Mouse (Mus musculus): Measurements from ENCODE around the gene Erbb4. TPM values are rescaled to one million over a fixed set of nuclear protein-coding genes. Genes with fewer than 3 reads are reported as not detected.

The Erbb4 gene
- polyA plus RNA-seq, 1 experiment = 0.26 TPM

DNA sequence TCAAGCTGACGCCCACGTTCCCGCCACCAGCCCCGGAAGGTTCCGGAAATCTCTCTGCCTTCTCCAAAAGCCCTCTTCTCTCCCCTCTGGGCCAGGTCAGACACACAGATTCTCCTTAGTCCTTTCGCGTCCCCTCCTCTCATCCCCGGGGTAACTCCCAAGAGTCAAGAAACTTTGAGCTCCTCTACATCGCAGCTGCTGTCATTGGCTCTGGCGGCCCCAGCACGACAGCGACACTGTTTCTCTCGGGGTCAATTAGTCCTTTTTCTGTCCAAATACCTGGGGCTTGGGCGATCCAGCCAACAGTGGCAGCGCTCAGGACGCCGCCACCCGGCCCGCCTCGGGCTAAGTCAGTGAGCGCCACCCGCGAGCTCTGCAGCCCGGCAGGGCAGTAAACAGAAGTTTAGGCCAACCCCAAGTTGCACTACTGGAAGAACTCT lies 1.5 kb downstream of the Erbb4 start:
- Histone ChIP-seq H3K4me3 (replicated peaks; ENCODE audit: extremely low read depth, low read depth, low read length) (peak overlapping the region; percentile 20), H3K4me1 (ENCODE audit: control insufficient read depth, insufficient read depth, low read length) (no peaks in the 10 kb centered on the region)
- TF ChIP-seq CTCF (IDR thresholded peaks at IDR 0.05; ENCODE audit: insufficient read depth, low read length) = no peak
- no peak for TF ChIP-seq POLR2A (IDR thresholded peaks at IDR 0.05; ENCODE audit: borderline replicate concordance, extremely low read depth, low read depth, low read length)
- DNase-seq = peak; percentile 24
- 1% methylated on average over 24 of the region's 24 CpGs for WGBS

- no peak for TF ChIP-seq POLR2A (IDR thresholded peaks at IDR 0.05; ENCODE audit: borderline replicate concordance, extremely low read depth, low read depth, low read length)
- no peak for TF ChIP-seq CTCF (IDR thresholded peaks at IDR 0.05; ENCODE audit: insufficient read depth, low read length)
- peak overlapping the region; percentile 20 for H3K4me3 ChIP-seq (replicated peaks; ENCODE audit: extremely low read depth, low read depth, low read length)
- H3K4me1 ChIP-seq (ENCODE audit: control insufficient read depth, insufficient read depth, low read length) = no peaks in the 10 kb centered on the region
- 3% methylated on average over 29 of the region's 29 CpGs for WGBS
- DNase-seq = peak; percentile 31
Observed at GRCm38 (mm10) chr1:69105493-69106321, 2.2 kb downstream of the Erbb4 start.

DNA sequence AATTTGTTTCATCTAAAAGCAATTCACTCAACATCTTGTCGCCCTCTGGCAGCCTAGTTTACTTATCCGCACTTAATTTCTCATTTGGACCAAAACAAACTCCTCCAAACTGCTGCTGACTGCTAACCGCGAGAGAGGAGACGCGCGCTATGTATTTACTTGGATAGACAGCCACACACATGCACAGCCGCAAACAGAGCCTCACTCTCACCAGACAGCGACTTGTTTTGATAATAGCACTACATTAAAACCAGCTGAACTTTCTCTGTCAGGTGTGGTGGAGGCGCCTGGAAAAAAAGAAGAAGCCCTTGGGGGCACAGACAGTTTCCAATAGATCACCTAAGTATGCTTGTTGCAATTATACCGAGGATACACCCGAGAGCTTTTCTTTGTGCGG lies 2.8 kb downstream of the Erbb4 start:
- no peak for DNase-seq
- TF ChIP-seq CTCF (IDR thresholded peaks at IDR 0.05; ENCODE audit: insufficient read depth, low read length) (no peak), POLR2A (IDR thresholded peaks at IDR 0.05; ENCODE audit: borderline replicate concordance, extremely low read depth, low read depth, low read length) (no peak)
- Histone ChIP-seq H3K4me1 (ENCODE audit: control insufficient read depth, insufficient read depth, low read length) (no peaks in the 10 kb centered on the region), H3K4me3 (replicated peaks; ENCODE audit: extremely low read depth, low read depth, low read length) (no peak overlapping the region)
- WGBS = 5% methylated on average over 13 of the region's 13 CpGs

GRCm38 (mm10) chr1:69103211-69103706 lies 4.6 kb downstream of the Erbb4 start:
- Histone ChIP-seq H3K4me3 (replicated peaks; ENCODE audit: extremely low read depth, low read depth, low read length) (no peak overlapping the region), H3K4me1 (ENCODE audit: control insufficient read depth, insufficient read depth, low read length) (no peaks in the 10 kb centered on the region)
- TF ChIP-seq POLR2A (IDR thresholded peaks at IDR 0.05; ENCODE audit: borderline replicate concordance, extremely low read depth, low read depth, low read length) (no peak), CTCF (IDR thresholded peaks at IDR 0.05; ENCODE audit: insufficient read depth, low read length) (no peak)
- DNase-seq = no peak
- 84% methylated on average over 6 of the region's 6 CpGs for WGBS

DNA sequence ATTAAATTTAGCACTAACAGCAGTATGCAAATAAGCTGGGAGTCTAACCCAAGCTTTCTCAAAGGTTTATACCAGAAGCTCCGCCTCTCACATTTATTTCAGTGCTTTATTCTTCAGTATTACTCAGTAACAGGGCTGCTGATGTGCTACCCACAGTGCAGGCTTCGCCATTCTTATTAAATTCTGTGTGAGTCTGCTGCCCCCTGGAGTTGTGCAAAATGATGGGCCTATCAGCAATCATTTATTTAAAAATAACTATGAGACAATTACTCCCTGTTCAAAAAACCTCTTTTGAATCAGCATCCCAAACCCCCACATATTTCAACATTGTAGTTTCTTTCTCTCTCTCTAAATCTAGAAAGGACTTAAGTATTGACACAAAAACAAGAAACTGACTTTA lies 6.2 kb downstream of the Erbb4 start:
- Histone ChIP-seq H3K4me3 (replicated peaks; ENCODE audit: extremely low read depth, low read depth, low read length) (no peak overlapping the region), H3K4me1 (ENCODE audit: control insufficient read depth, insufficient read depth, low read length) (no peaks in the 10 kb centered on the region)
- TF ChIP-seq CTCF (IDR thresholded peaks at IDR 0.05; ENCODE audit: insufficient read depth, low read length) (no peak), POLR2A (IDR thresholded peaks at IDR 0.05; ENCODE audit: borderline replicate concordance, extremely low read depth, low read depth, low read length) (no peak)
- WGBS = 81% methylated on average over 2 of the region's 2 CpGs
- DNase-seq = no peak

DNA sequence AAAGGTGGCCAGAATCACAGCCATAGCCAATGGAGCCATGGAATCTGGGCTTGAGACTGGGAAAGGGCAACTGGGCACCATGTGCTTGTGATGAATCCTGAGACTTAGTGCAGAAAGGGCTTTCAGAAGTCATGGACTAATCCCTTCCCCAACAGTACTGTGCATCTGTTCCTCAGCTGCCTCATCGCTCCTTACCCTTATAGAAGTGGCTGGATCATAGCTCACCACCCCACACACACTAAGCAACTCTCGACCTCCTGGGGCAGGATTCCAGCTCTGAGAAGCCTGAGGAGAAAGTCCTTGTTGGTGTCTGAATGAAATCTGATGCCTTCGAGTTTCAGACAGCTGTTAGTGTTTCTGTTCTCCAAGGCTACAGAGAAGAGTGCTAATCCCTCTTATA lies 14.8 kb downstream of the Erbb4 start:
- TF ChIP-seq CTCF (IDR thresholded peaks at IDR 0.05; ENCODE audit: insufficient read depth, low read length) (no peak), POLR2A (IDR thresholded peaks at IDR 0.05; ENCODE audit: borderline replicate concordance, extremely low read depth, low read depth, low read length) (no peak)
- Histone ChIP-seq H3K4me1 (ENCODE audit: control insufficient read depth, insufficient read depth, low read length) (no peaks in the 10 kb centered on the region), H3K4me3 (replicated peaks; ENCODE audit: extremely low read depth, low read depth, low read length) (no peak overlapping the region)
- WGBS = 44% methylated on average over 3 of the region's 3 CpGs
- no peak for DNase-seq

DNA sequence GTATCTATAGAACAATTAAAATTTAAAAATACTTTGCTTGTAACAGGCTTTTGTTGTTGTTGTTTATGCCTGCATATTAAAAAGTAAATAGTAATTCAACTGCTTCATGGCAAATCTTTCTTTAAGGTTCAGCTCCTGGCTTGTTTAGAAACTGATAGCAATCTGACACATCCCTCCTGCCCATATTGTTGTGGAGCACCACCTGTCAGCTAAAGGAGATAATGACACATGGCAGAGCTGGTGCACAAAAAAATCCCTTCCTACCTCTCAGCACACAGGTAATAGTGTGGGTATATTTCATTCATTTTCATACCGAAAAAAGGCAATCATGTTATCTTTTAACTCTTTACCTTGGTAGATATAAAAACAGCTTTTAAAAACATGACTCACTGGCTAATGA lies 18.5 kb downstream of the Erbb4 start:
- no peak for DNase-seq
- H3K4me1 ChIP-seq (ENCODE audit: control insufficient read depth, insufficient read depth, low read length) = no peaks in the 10 kb centered on the region
- no peak overlapping the region for H3K4me3 ChIP-seq (replicated peaks; ENCODE audit: extremely low read depth, low read depth, low read length)
- TF ChIP-seq CTCF (IDR thresholded peaks at IDR 0.05; ENCODE audit: insufficient read depth, low read length) (no peak), POLR2A (IDR thresholded peaks at IDR 0.05; ENCODE audit: borderline replicate concordance, extremely low read depth, low read depth, low read length) (no peak)
- WGBS = 71% methylated on average over 1 of the region's 1 CpGs

DNA sequence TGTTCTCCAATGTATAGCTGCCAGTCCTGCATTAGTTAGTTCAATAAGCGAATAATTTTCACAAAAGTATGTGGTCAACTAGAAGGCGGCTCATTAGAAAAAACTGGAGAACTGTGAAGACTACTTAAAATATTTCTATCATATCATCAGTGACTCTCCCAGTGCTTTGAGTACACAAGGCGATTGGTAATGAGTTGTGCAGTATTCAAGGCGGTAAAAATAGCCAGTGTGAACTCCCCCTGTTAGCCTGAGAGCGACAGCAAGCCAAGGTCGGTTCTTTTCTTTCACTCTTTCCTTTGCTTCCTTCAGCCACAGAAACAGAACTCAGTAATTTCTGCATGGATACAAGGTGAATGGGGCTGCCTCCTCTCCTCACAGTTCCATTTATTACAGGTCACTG lies 22.1 kb downstream of the Erbb4 start:
- TF ChIP-seq POLR2A (IDR thresholded peaks at IDR 0.05; ENCODE audit: borderline replicate concordance, extremely low read depth, low read depth, low read length) (no peak), CTCF (IDR thresholded peaks at IDR 0.05; ENCODE audit: insufficient read depth, low read length) (no peak)
- DNase-seq = no peak
- Histone ChIP-seq H3K4me3 (replicated peaks; ENCODE audit: extremely low read depth, low read depth, low read length) (no peak overlapping the region), H3K4me1 (ENCODE audit: control insufficient read depth, insufficient read depth, low read length) (no peaks in the 10 kb centered on the region)
- WGBS = 69% methylated on average over 6 of the region's 6 CpGs

- DNase-seq = no peak
- Histone ChIP-seq H3K4me1 (ENCODE audit: control insufficient read depth, insufficient read depth, low read length) (no peaks in the 10 kb centered on the region), H3K4me3 (replicated peaks; ENCODE audit: extremely low read depth, low read depth, low read length) (no peak overlapping the region)
- TF ChIP-seq CTCF (IDR thresholded peaks at IDR 0.05; ENCODE audit: insufficient read depth, low read length) = no peak
- TF ChIP-seq POLR2A (IDR thresholded peaks at IDR 0.05; ENCODE audit: borderline replicate concordance, extremely low read depth, low read depth, low read length) = no peak
- 83% methylated on average over 4 of the region's 4 CpGs for WGBS
Observed at GRCm38 (mm10) chr1:69048918-69049317, 58.9 kb downstream of the Erbb4 start.
